Mouse (Mus musculus) stomach, postnatal 0 days (tissue): ENCODE measurements around the gene Kcnab3.
A peak's percentile ranks its signal among the peaks of the same experiment; 100 is the strongest.

Experiments
- CTCF ChIP-seq: IDR thresholded peaks from 2 replicates; pipeline ENCODE4 v1.5.1; 2016; ENCODE audit warnings: antibody characterized with exemption, low read depth, mild to moderate bottlenecking, moderate library complexity
- EP300 ChIP-seq: optimal IDR thresholded peaks from 2 replicates; pipeline ENCODE3; 2016; ENCODE audit warnings: antibody characterized with exemption

- peak; percentile 20; the same call in 1 of the 2 replicates for TF ChIP-seq CTCF
- TF ChIP-seq EP300, result no peak
Observed at GRCm38 (mm10) chr11:69364910-69365309, 38.9 kb downstream of the Kcnab3 start.
